In genomic region chr13:36116520-36117142, GRCm38 (mm10) we compare ENCODE assay signal across 8 mouse cellular contexts. TPM values are rescaled to one million over a fixed set of nuclear protein-coding genes. Genes with fewer than 3 reads are reported as not detected.
DNase-seq lines count a peak whose midpoint lies in the region; ATAC-seq and TF ChIP-seq lines count a peak whose summit lies in the region.

No protein-coding gene starts in this region.

- peaks cover 65% of the 10 kb centered on the region for H3K4me1 ChIP-seq in erythroblast, embryonic 14.5 days (ENCODE audit: control insufficient read depth)
- H3K4me1 ChIP-seq in heart, embryonic 16.5 days (ENCODE audit: control insufficient read depth, insufficient read depth, low read length): peaks cover 18% of the 10 kb centered on the region
- peaks cover 5% of the 10 kb centered on the region; the same call in 1 of the 2 replicates for H3K4me1 ChIP-seq in olfactory bulb, adult 2 months (ENCODE audit: control insufficient read depth, insufficient read depth, low read length)
- peaks cover 3% of the 10 kb centered on the region for H3K4me1 ChIP-seq in thymus, adult 2 months (replicated peaks; ENCODE audit: control insufficient read depth, insufficient read depth, low read length)

- H3K27ac ChIP-seq in heart, embryonic 16.5 days (ENCODE audit: low read length): peak overlapping the region; percentile 99
- no peak overlapping the region for H3K27ac ChIP-seq in olfactory bulb, adult 2 months (ENCODE audit: insufficient read depth, low read depth, low read length)
- no peak overlapping the region for H3K27ac ChIP-seq in thymus, adult 2 months (ENCODE audit: control insufficient read depth, insufficient read depth, low read length)

- H3K9me3 ChIP-seq in erythroblast, embryonic 14.5 days (ENCODE audit: control insufficient read depth, low read length): no peaks in the 10 kb centered on the region
- H3K9me3 ChIP-seq in heart, embryonic 16.5 days (replicated peaks; ENCODE audit: control insufficient read depth, low read length): no peaks in the 10 kb centered on the region

- H3K9ac ChIP-seq in heart, embryonic 16.5 days (ENCODE audit: low read length): peak overlapping the region; percentile 84

- H3K36me3 ChIP-seq in erythroblast, embryonic 14.5 days (ENCODE audit: control insufficient read depth): peaks cover 14% of the 10 kb centered on the region
- H3K36me3 ChIP-seq in heart, embryonic 16.5 days (ENCODE audit: control insufficient read depth, insufficient read depth): no peaks in the 10 kb centered on the region
- H3K36me3 ChIP-seq in thymus, adult 2 months (ENCODE audit: control insufficient read depth, insufficient read depth, low read length): no peaks in the 10 kb centered on the region

- ATAC-seq in heart, embryonic 16.5 days (replicated peaks; ENCODE audit: extremely low read depth, insufficient read depth, low FRiP score): no peak

- no peaks in the 10 kb centered on the region for H3K27me3 ChIP-seq in erythroblast, embryonic 14.5 days (ENCODE audit: control insufficient read depth)
- no peaks in the 10 kb centered on the region for H3K27me3 ChIP-seq in heart, embryonic 16.5 days (ENCODE audit: control insufficient read depth, insufficient read depth, low read length)
- H3K27me3 ChIP-seq in thymus, adult 2 months (ENCODE audit: control insufficient read depth, insufficient read depth, low read length): no peaks in the 10 kb centered on the region

- H3K4me2 ChIP-seq in heart, embryonic 16.5 days (ENCODE audit: low read depth, low read length): peak overlapping the region; percentile 90

- H3K4me3 ChIP-seq in erythroblast, embryonic 14.5 days (replicated peaks): peak overlapping the region; percentile 73
- peak overlapping the region; percentile 84 for H3K4me3 ChIP-seq in heart, embryonic 16.5 days (ENCODE audit: low read length)
- H3K4me3 ChIP-seq in olfactory bulb, adult 2 months (ENCODE audit: insufficient read depth, low read depth, low read length): peak overlapping the region; percentile 68
- H3K4me3 ChIP-seq in thymus, adult 2 months (ENCODE audit: control insufficient read depth, insufficient read depth, low read length): peak overlapping the region; percentile 66

- no peak for TF ChIP-seq POLR2A in olfactory bulb, adult 2 months (IDR thresholded peaks at IDR 0.05; ENCODE audit: insufficient read depth, low read depth, low read length)
- TF ChIP-seq POLR2A in thymus, adult 2 months (IDR thresholded peaks at IDR 0.05; ENCODE audit: control insufficient read depth, extremely low read depth, insufficient read depth, low read length, poor library complexity): no peak

- 6% methylated on average over 21 of the region's 21 CpGs for WGBS in heart, embryonic 16.5 days
- WGBS in olfactory bulb, adult 2 months: 5% methylated on average over 21 of the region's 21 CpGs
- WGBS in thymus, adult 2 months: 9% methylated on average over 21 of the region's 21 CpGs

- DNase-seq in CD8-positive naive resting alpha-beta T cell, adult 2 months (ENCODE audit: low read depth in 2 of 2, low spot score in 2 of 2): peak; percentile 19 to 32
- DNase-seq in brain, adult 2 months (ENCODE audit: low read depth, low spot score): peak; percentile 49
- peak; percentile 51 to 66 for DNase-seq in kidney, postnatal 4 days
- peak; percentile 48 to 53 for DNase-seq in lung, adult 18-20 months
- DNase-seq in thymus, adult 2 months: peak; percentile 42

- TF ChIP-seq CTCF in olfactory bulb, adult 2 months (IDR thresholded peaks at IDR 0.05; ENCODE audit: insufficient read depth, low read depth, low read length): no peak
- no peak for TF ChIP-seq CTCF in thymus, adult 2 months (IDR thresholded peaks at IDR 0.05; ENCODE audit: borderline replicate concordance, control insufficient read depth, extremely low read depth, insufficient read depth, low read length, poor library complexity)

RNA-seq across cellular contexts. Expression of gene Fars2, which starts 0.6 kb away (rescaled TPM):
- 7.4 and 7.5 TPM in 2 replicates for polyA plus RNA-seq in erythroblast, embryonic 14.5 days (2012)
- polyA plus RNA-seq in heart, embryonic 16.5 days (2015; fragmentation: Nextera tagmentation; extraction: Ambion mirVana): 69.7 and 71.5 TPM in 2 replicates
- polyA plus RNA-seq in olfactory bulb, adult 2 months (2012; ENCODE audit: insufficient read depth, insufficient read length, low replicate concordance, missing spikeins): not detected in 2 replicates
- 42.7 and 47.6 TPM in 2 replicates for polyA plus RNA-seq in thymus, adult 2 months (2012; rRNA removed)

RNA-seq across cellular contexts. Expression of gene Lyrm4, which starts 0.7 kb away (rescaled TPM):
- 0.71 and 1.1 TPM in 2 replicates for polyA plus RNA-seq in erythroblast, embryonic 14.5 days (2012)
- 26.0 and 26.1 TPM in 2 replicates for polyA plus RNA-seq in heart, embryonic 16.5 days (2015; fragmentation: Nextera tagmentation; extraction: Ambion mirVana)
- not detected in 2 replicates for polyA plus RNA-seq in olfactory bulb, adult 2 months (2012; ENCODE audit: insufficient read depth, insufficient read length, low replicate concordance, missing spikeins)
- 4.0 and 4.3 TPM in 2 replicates for polyA plus RNA-seq in thymus, adult 2 months (2012; rRNA removed)
